Mouse (Mus musculus): ENCODE data around the gene Slc1a7. TPM values are rescaled to one million over a fixed set of nuclear protein-coding genes. Genes with fewer than 3 reads are reported as not detected.

Gene Slc1a7
- polyA plus RNA-seq, 1 experiment from 2014 or later: not detected

DNA sequence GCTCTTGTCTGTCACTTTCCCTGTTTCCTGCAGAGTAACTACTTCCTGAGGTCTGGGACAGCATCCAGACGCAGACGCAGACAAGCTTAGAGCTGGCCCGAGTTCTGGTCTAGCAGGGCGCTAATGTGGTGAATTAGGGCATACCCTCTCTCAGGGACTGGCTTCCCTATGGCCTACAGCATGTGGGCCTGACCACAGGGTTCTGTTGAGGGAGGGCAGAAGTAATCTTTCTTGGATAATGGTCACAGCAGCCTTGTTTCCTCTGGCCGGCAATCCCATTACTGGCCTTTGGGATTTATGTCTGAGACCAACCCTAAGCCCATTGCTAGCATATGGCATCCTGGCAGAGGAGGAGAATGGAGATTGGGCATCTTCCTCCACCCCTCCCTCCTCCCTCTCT, 22.7 kb downstream of the Slc1a7 start:
- Histone ChIP-seq H3K36me3 (no peaks in the 10 kb centered on the region), H3K9ac (no peak overlapping the region), H3K4me1 (peaks cover 11% of the 10 kb centered on the region), H3K4me2 (no peak overlapping the region), H3K27me3 (0 out of 2 replicates have a peak, but pooled peaks cover 5% of the 10 kb centered on the region), H3K27ac (no peak overlapping the region), H3K9me3 (no peaks in the 10 kb centered on the region), H3K4me3 (no peak overlapping the region)
- 72% methylated on average over 5 of the region's 5 CpGs for WGBS
- ATAC-seq (ENCODE audit: insufficient number of reproducible peaks, insufficient read depth, low FRiP score, low TSS enrichment, low read depth): no peak

DNA sequence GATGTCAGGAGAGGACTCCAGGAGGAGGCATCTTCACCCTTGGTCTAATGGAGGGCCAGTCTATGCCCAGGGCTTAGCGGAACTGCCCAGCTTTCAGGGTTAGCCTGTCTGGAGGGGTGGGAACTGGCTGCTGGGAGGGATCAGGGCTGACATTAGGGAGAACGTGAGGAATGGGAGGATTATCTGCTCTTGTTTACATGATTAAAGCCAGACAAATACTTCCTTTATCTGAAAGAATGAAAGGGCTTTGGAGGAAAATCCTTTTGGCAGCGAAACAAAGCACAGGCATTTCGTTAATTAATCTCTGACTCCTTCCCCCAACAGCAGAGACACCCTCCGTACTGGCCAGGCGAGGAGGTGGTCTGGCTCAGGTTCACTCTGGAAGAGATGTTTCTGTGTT, 23.7 kb downstream of the Slc1a7 start:
- Histone ChIP-seq H3K4me2 (no peak overlapping the region), H3K4me3 (no peak overlapping the region), H3K36me3 (no peaks in the 10 kb centered on the region), H3K27ac (no peak overlapping the region), H3K9me3 (no peaks in the 10 kb centered on the region), H3K27me3 (0 out of 2 replicates have a peak, but pooled peaks cover 5% of the 10 kb centered on the region), H3K4me1 (peaks cover 19% of the 10 kb centered on the region), H3K9ac (no peak overlapping the region)
- no peak for ATAC-seq (ENCODE audit: insufficient number of reproducible peaks, insufficient read depth, low FRiP score, low TSS enrichment, low read depth)
- WGBS: 11% methylated on average over 6 of the region's 6 CpGs

GRCm38 (mm10) chr4:107995011-107995410, 26.9 kb downstream of the Slc1a7 start:
- Histone ChIP-seq H3K27me3 (0 out of 2 replicates have a peak, but pooled peaks cover 5% of the 10 kb centered on the region), H3K9ac (no peak overlapping the region), H3K4me3 (no peak overlapping the region), H3K4me2 (no peak overlapping the region), H3K27ac (no peak overlapping the region), H3K36me3 (no peaks in the 10 kb centered on the region), H3K4me1 (peaks cover 27% of the 10 kb centered on the region), H3K9me3 (no peaks in the 10 kb centered on the region)
- 94% methylated on average over 6 of the region's 6 CpGs for WGBS
- ATAC-seq (ENCODE audit: insufficient number of reproducible peaks, insufficient read depth, low FRiP score, low TSS enrichment, low read depth): no peak

DNA sequence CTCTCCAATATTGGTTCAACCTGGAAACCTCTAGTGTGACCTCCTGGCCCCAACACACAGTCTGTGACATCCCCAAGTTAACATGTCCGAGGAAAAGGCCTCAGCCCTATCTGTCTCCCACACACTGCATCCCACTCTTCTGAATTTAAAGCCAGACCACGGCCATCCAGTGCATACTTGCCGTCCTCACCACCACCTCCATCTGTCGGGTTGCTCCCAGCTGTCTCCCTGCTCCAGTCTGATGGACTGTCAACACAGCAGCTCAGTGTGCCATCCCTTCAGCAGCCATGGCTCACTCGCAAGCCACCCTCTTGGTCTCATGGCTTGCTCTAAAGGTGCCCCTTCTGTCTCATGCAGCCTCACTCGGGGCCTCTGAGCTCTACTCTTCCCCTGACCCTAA, 27.6 kb downstream of the Slc1a7 start:
- Histone ChIP-seq H3K4me3 (no peak overlapping the region), H3K27me3 (0 out of 2 replicates have a peak, but pooled peaks cover under 1% of the 10 kb centered on the region), H3K36me3 (no peaks in the 10 kb centered on the region), H3K9ac (0 out of 2 replicates have a peak overlapping the region, but pooled peaks have one; percentile 16), H3K27ac (peak overlapping the region; percentile 77), H3K4me2 (no peak overlapping the region), H3K9me3 (no peaks in the 10 kb centered on the region), H3K4me1 (peaks cover 27% of the 10 kb centered on the region)
- 81% methylated on average over 6 of the region's 6 CpGs for WGBS
- no peak for ATAC-seq (ENCODE audit: insufficient number of reproducible peaks, insufficient read depth, low FRiP score, low TSS enrichment, low read depth)

- Histone ChIP-seq H3K9ac (no peak overlapping the region), H3K27ac (peak overlapping the region; percentile 77), H3K4me2 (no peak overlapping the region), H3K4me1 (peaks cover 27% of the 10 kb centered on the region), H3K36me3 (no peaks in the 10 kb centered on the region), H3K9me3 (no peaks in the 10 kb centered on the region), H3K27me3 (no peaks in the 10 kb centered on the region), H3K4me3 (no peak overlapping the region)
- no peak for ATAC-seq (ENCODE audit: insufficient number of reproducible peaks, insufficient read depth, low FRiP score, low TSS enrichment, low read depth)
- WGBS: 77% methylated on average over 9 of the region's 9 CpGs
These were observed 28.4 kb downstream of the Slc1a7 start for GRCm38 (mm10) chr4:107996418-107996986.

GRCm38 (mm10) chr4:107998641-107999332, 30.7 kb downstream of the Slc1a7 start:
- H3K27me3 ChIP-seq: no peaks in the 10 kb centered on the region
- no peak for ATAC-seq (ENCODE audit: insufficient number of reproducible peaks, insufficient read depth, low FRiP score, low TSS enrichment, low read depth)
- 25% methylated on average over 11 of the region's 11 CpGs for WGBS
- no peak overlapping the region for H3K4me2 ChIP-seq
- peaks cover 22% of the 10 kb centered on the region for H3K4me1 ChIP-seq
- H3K27ac ChIP-seq: no peak overlapping the region
- no peak overlapping the region for H3K9ac ChIP-seq
- no peaks in the 10 kb centered on the region for H3K9me3 ChIP-seq
- H3K4me3 ChIP-seq: no peak overlapping the region
- H3K36me3 ChIP-seq: no peaks in the 10 kb centered on the region

GRCm38 (mm10) chr4:107999380-107999779, 31.2 kb downstream of the Slc1a7 start:
- Histone ChIP-seq H3K27me3 (no peaks in the 10 kb centered on the region), H3K4me3 (no peak overlapping the region), H3K4me1 (peaks cover 22% of the 10 kb centered on the region), H3K4me2 (no peak overlapping the region), H3K27ac (no peak overlapping the region), H3K36me3 (no peaks in the 10 kb centered on the region), H3K9me3 (no peaks in the 10 kb centered on the region), H3K9ac (no peak overlapping the region)
- ATAC-seq (ENCODE audit: insufficient number of reproducible peaks, insufficient read depth, low FRiP score, low TSS enrichment, low read depth): no peak
- 69% methylated on average over 1 of the region's 1 CpGs for WGBS

- WGBS: 68% methylated on average over 7 of the region's 7 CpGs
- no peaks in the 10 kb centered on the region for H3K27me3 ChIP-seq
These were observed 37.2 kb downstream of the Slc1a7 start for GRCm38 (mm10) chr4:108005328-108005727.

DNA sequence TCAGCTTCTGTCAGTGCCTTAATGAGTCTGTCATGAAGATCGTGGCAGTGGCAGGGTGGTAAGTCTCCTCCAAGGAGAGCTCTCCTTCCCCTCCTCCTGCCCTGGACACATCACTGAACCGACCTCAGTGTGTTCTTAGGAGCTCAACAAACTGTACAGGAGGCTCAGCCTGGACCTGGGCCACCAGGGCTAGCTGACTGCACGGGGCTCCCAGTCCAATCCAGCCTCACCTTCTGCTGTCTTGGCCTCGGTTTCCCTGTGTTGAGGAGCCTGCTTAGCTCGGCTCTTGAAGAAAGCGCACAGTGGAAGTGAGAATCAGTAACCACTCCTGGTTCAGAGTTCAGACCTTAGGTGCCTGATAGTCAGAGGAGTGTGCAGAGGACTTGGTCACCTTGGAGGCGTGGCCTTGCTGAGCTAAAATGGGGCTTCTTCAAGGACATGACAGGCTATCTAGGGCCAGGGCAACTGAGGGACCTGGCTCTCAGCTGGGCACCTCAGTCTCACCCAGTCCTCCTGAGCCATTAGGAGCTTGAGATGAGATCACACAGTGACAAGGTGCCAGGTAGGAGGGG, 39.5 kb downstream of the Slc1a7 start:
- Histone ChIP-seq H3K4me1 (peaks cover 6% of the 10 kb centered on the region; the same call in 1 of the 2 replicates), H3K4me3 (no peak overlapping the region), H3K27ac (no peak overlapping the region), H3K9me3 (no peaks in the 10 kb centered on the region), H3K27me3 (no peaks in the 10 kb centered on the region), H3K4me2 (no peak overlapping the region), H3K36me3 (no peaks in the 10 kb centered on the region), H3K9ac (no peak overlapping the region)
- 80% methylated on average over 7 of the region's 7 CpGs for WGBS
- no peak for ATAC-seq (ENCODE audit: insufficient number of reproducible peaks, insufficient read depth, low FRiP score, low TSS enrichment, low read depth)

More at GRCm38 (mm10) chr4:108005328-108005727, 37.2 kb downstream of the Slc1a7 start:
- no peaks in the 10 kb centered on the region for H3K36me3 ChIP-seq
- no peak overlapping the region for H3K4me3 ChIP-seq
- H3K9me3 ChIP-seq: no peaks in the 10 kb centered on the region
- H3K4me2 ChIP-seq: no peak overlapping the region
- peak overlapping the region; percentile 5; the same call in 1 of the 2 replicates for H3K27ac ChIP-seq
- H3K9ac ChIP-seq: no peak overlapping the region
- no peak for ATAC-seq (ENCODE audit: insufficient number of reproducible peaks, insufficient read depth, low FRiP score, low TSS enrichment, low read depth)
- H3K4me1 ChIP-seq: peaks cover 6% of the 10 kb centered on the region; the same call in 1 of the 2 replicates

- no peaks in the 10 kb centered on the region for H3K27me3 ChIP-seq
- H3K36me3 ChIP-seq: no peaks in the 10 kb centered on the region
- no peak for ATAC-seq (ENCODE audit: insufficient number of reproducible peaks, insufficient read depth, low FRiP score, low TSS enrichment, low read depth)
- no peak overlapping the region for H3K4me2 ChIP-seq
- no peak overlapping the region for H3K4me3 ChIP-seq
- H3K27ac ChIP-seq: no peak overlapping the region
- H3K4me1 ChIP-seq: peaks cover 6% of the 10 kb centered on the region; the same call in 1 of the 2 replicates
- H3K9me3 ChIP-seq: no peaks in the 10 kb centered on the region
- H3K9ac ChIP-seq: no peak overlapping the region
- WGBS: 66% methylated on average over 8 of the region's 8 CpGs
These were observed 40.4 kb downstream of the Slc1a7 start for GRCm38 (mm10) chr4:108008541-108008940.

DNA sequence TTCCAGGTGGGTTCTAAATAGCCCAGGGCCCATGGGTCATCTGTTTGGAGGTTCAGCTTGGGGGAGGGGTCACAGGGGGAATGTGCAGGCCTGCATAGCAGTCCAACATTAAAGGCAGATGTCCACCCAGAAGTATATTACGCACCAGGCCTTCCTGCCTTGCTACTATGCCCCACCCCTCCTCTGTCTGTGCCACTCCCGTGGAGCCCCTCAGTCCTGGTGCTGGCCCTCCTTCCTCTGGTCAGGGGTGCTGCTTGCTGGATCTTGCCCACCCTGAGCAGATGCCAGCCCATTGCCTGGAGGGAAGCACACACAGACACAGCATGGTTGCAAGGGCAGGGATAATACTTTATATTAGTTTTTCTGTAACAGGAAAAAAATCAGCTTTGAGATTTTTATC, 46.3 kb downstream of the Slc1a7 start:
- 56% methylated on average over 2 of the region's 2 CpGs for WGBS
- no peaks in the 10 kb centered on the region for H3K27me3 ChIP-seq
- no peaks in the 10 kb centered on the region for H3K36me3 ChIP-seq
- no peak overlapping the region for H3K4me3 ChIP-seq
- no peak overlapping the region for H3K27ac ChIP-seq
- H3K4me1 ChIP-seq: peaks cover 19% of the 10 kb centered on the region
- no peak overlapping the region for H3K4me2 ChIP-seq
- no peak overlapping the region for H3K9ac ChIP-seq
- no peaks in the 10 kb centered on the region for H3K9me3 ChIP-seq
- ATAC-seq (ENCODE audit: insufficient number of reproducible peaks, insufficient read depth, low FRiP score, low TSS enrichment, low read depth): no peak
